Mouse (Mus musculus): ENCODE data around the gene Ikzf1. TPM values are rescaled to one million over a fixed set of nuclear protein-coding genes. Genes with fewer than 3 reads are reported as not detected.

Ikzf1 gene
- polyA plus RNA-seq (2016; fragmentation: Nextera tagmentation; extraction: Ambion mirVana): 2.2 and 3.2 TPM in 2 replicates

DNA sequence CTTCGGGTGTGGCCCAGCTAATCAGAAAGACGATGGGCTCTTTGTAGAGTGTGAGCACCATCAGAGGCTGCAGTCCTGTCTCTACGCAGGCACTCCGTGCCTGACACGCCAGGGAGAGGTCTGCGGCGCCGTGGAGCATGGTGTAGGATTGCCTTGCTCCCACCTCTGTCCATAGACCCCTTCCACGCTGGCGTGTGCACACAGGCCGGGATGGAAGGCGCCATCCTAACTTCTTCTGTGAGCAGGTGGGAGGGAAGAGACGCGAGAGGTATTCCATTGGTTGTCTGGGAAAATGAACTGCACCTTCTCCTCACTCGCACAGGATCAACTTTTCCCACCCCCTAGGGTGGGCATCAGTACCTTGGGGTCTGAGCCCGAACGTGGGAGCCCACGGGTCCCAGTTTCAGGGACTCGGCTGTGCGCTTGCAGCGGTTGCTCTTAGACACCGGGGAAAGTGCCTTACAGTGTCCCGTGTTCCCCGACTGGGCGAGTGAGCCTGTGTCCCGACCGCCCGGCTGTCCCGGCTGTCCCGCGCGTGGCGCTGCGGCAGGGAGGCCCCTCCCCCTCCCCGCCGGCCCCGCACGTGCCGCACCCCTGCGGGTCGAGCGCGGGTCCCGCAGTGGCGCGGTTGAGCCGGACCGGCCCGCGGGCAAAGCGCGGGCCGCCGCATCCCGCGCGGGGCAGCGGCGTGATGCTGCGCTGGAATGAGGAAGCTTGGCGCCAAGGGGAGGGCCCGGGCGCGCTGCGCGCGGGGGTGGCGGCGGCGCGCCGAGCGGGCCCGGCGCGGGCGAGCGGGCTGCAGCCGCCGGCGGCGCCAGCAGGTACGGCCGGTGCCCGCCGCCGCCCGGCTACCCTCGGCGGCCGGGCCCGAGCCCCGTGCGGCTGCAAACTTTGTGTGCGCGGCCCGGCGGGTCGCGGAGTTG lies at the start of gene Ikzf1:
Gene Ikzf1 (plus strand): TSS at position 74 of the 923 bp plus-strand sequence.
- DNase-seq (ENCODE audit: low spot score): peak; percentile 53
- Histone ChIP-seq H3K27ac (peak within 1 kb of the TSS; percentile 67), H3K4me3 (peak within 1 kb of the TSS; percentile 70), H3K27me3 (ENCODE audit: low read depth, poor library complexity, severe bottlenecking) (peaks cover 76% of the 10 kb centered on the region), H3K36me3 (no peaks in the 10 kb centered on the region), H3K4me1 (peaks cover 13% of the 10 kb centered on the region), H3K9me3 (replicated peaks) (no peaks in the 10 kb centered on the region)
- WGBS: 3% methylated on average over 84 of the region's 100 CpGs

GRCm38 (mm10) chr11:11644303-11644702 lies 40.5 kb upstream of the Ikzf1 start:
- no peak for DNase-seq (ENCODE audit: low spot score)
- no peak overlapping the region for H3K27ac ChIP-seq

GRCm38 (mm10) chr11:11656388-11656787 lies 28.4 kb upstream of the Ikzf1 start:
- Histone ChIP-seq H3K36me3 (no peaks in the 10 kb centered on the region), H3K27ac (no peak overlapping the region), H3K4me1 (0 out of 2 replicates have a peak, but pooled peaks cover 2% of the 10 kb centered on the region), H3K4me3 (no peak overlapping the region), H3K27me3 (ENCODE audit: low read depth, poor library complexity, severe bottlenecking) (no peaks in the 10 kb centered on the region), H3K9me3 (replicated peaks) (no peaks in the 10 kb centered on the region)
- no peak for DNase-seq (ENCODE audit: low spot score)
- WGBS: 81% methylated on average over 3 of the region's 3 CpGs

More at GRCm38 (mm10) chr11:11644303-11644702, 40.5 kb upstream of the Ikzf1 start:
- Histone ChIP-seq H3K4me1 (no peaks in the 10 kb centered on the region), H3K4me3 (no peak overlapping the region), H3K27me3 (ENCODE audit: low read depth, poor library complexity, severe bottlenecking) (no peaks in the 10 kb centered on the region), H3K9me3 (replicated peaks) (no peaks in the 10 kb centered on the region), H3K36me3 (no peaks in the 10 kb centered on the region)

GRCm38 (mm10) chr11:11656995-11657530 lies 27.7 kb upstream of the Ikzf1 start:
- Histone ChIP-seq H3K27me3 (ENCODE audit: low read depth, poor library complexity, severe bottlenecking) (no peaks in the 10 kb centered on the region), H3K4me3 (no peak overlapping the region), H3K4me1 (0 out of 2 replicates have a peak, but pooled peaks cover 2% of the 10 kb centered on the region), H3K36me3 (no peaks in the 10 kb centered on the region), H3K9me3 (replicated peaks) (no peaks in the 10 kb centered on the region), H3K27ac (no peak overlapping the region)
- no peak for DNase-seq (ENCODE audit: low spot score)
- WGBS: 63% methylated on average over 5 of the region's 5 CpGs

DNA sequence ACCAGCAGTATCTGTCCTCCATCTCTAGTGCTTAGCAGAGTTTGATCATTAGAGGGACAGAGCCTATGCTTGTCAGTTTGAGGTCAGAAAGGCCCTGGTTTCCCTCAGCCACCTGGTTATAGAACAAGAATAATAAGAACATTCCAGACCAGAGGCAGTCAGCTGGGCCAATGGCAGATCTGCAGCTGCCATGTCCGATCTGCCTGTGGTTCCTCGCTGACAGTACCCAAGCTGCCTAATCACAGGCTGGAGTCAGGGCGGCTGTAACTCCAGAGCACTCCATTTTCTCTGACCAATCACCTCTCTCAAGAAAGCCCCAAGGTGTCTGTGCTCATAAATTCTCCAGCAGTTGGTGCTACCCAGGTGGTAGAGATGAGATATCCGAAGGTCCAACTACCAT lies 27.2 kb upstream of the Ikzf1 start:
- Histone ChIP-seq H3K9me3 (replicated peaks) (no peaks in the 10 kb centered on the region), H3K27ac (no peak overlapping the region), H3K27me3 (ENCODE audit: low read depth, poor library complexity, severe bottlenecking) (no peaks in the 10 kb centered on the region), H3K4me1 (0 out of 2 replicates have a peak, but pooled peaks cover 2% of the 10 kb centered on the region), H3K36me3 (no peaks in the 10 kb centered on the region), H3K4me3 (no peak overlapping the region)
- 85% methylated on average over 4 of the region's 4 CpGs for WGBS
- DNase-seq (ENCODE audit: low spot score): no peak

- Histone ChIP-seq H3K9me3 (replicated peaks) (no peaks in the 10 kb centered on the region), H3K4me1 (0 out of 2 replicates have a peak, but pooled peaks cover 2% of the 10 kb centered on the region), H3K27ac (no peak overlapping the region), H3K4me3 (no peak overlapping the region), H3K27me3 (ENCODE audit: low read depth, poor library complexity, severe bottlenecking) (no peaks in the 10 kb centered on the region), H3K36me3 (no peaks in the 10 kb centered on the region)
- no peak for DNase-seq (ENCODE audit: low spot score)
- WGBS: 84% methylated on average over 4 of the region's 4 CpGs
Observed at GRCm38 (mm10) chr11:11658834-11659233, 26.0 kb upstream of the Ikzf1 start.

GRCm38 (mm10) chr11:11660651-11661050 lies 24.2 kb upstream of the Ikzf1 start:
- Histone ChIP-seq H3K36me3 (no peaks in the 10 kb centered on the region), H3K4me3 (no peak overlapping the region), H3K4me1 (0 out of 2 replicates have a peak, but pooled peaks cover 2% of the 10 kb centered on the region), H3K27ac (no peak overlapping the region), H3K27me3 (ENCODE audit: low read depth, poor library complexity, severe bottlenecking) (no peaks in the 10 kb centered on the region), H3K9me3 (replicated peaks) (no peaks in the 10 kb centered on the region)
- DNase-seq (ENCODE audit: low spot score): no peak
- WGBS: 88% methylated on average over 4 of the region's 4 CpGs

DNA sequence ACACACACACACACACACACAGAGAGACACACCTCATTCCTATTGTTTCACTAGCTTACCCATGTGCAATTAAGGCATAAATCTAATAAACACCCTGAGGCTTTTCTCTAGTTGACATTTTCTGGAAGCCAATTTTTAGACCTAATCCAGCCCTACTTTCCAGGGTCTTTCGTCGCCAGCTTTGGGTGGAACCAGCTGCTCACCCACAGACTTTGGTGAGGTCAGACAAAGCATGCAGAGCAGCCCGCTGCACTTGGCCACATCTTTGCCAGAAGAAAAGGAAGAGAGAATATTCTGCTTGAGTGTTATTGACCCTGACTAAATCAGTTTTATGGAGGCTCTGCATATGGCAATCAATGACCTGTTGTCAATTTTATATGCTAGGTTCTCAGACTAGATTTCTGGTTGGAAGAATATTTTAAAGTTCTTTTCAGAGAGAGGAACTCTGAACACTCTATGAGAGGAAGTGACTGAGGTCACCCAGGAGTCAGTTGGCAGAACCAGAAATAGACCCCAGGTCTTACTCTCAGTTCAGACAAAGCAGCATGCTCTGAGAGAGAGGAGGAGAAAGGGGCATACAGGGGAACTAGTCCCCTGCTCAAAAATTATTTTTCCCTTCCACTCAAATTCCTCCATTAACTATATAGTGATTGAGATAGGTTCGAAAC lies 17.4 kb upstream of the Ikzf1 start:
- H3K27ac ChIP-seq: no peak overlapping the region
- no peaks in the 10 kb centered on the region for H3K36me3 ChIP-seq
- WGBS: 90% methylated on average over 4 of the region's 4 CpGs
- no peaks in the 10 kb centered on the region for H3K27me3 ChIP-seq (ENCODE audit: low read depth, poor library complexity, severe bottlenecking)
- DNase-seq (ENCODE audit: low spot score): no peak
- no peak overlapping the region for H3K4me3 ChIP-seq
- no peaks in the 10 kb centered on the region for H3K4me1 ChIP-seq
- no peaks in the 10 kb centered on the region for H3K9me3 ChIP-seq (replicated peaks)

DNA sequence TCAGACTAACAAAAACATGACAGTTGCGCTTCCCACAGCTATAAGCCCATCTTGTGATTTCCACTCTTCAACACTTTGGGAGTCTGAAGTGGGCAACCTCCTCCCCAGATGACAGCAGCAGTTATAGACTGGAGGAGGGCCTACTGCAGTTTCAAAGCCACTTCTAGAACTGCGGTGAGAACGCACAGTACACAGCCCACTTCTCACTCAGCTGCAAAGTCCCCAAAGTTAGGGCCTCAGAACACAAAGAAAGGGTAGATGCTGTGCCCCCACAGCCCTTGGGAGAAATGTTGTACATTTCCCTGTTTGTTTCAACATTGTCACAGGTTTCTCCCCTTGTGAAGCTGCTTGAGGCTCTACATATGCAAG lies 16.9 kb upstream of the Ikzf1 start:
- Histone ChIP-seq H3K27me3 (ENCODE audit: low read depth, poor library complexity, severe bottlenecking) (no peaks in the 10 kb centered on the region), H3K36me3 (no peaks in the 10 kb centered on the region), H3K4me3 (no peak overlapping the region), H3K4me1 (no peaks in the 10 kb centered on the region), H3K9me3 (replicated peaks) (no peaks in the 10 kb centered on the region), H3K27ac (no peak overlapping the region)
- 94% methylated on average over 3 of the region's 3 CpGs for WGBS
- no peak for DNase-seq (ENCODE audit: low spot score)

- Histone ChIP-seq H3K36me3 (no peaks in the 10 kb centered on the region), H3K27ac (no peak overlapping the region), H3K4me3 (no peak overlapping the region), H3K4me1 (no peaks in the 10 kb centered on the region), H3K9me3 (replicated peaks) (no peaks in the 10 kb centered on the region), H3K27me3 (ENCODE audit: low read depth, poor library complexity, severe bottlenecking) (no peaks in the 10 kb centered on the region)
- 76% methylated on average over 4 of the region's 4 CpGs for WGBS
- no peak for DNase-seq (ENCODE audit: low spot score)
Observed at GRCm38 (mm10) chr11:11672974-11673373, 11.8 kb upstream of the Ikzf1 start.

DNA sequence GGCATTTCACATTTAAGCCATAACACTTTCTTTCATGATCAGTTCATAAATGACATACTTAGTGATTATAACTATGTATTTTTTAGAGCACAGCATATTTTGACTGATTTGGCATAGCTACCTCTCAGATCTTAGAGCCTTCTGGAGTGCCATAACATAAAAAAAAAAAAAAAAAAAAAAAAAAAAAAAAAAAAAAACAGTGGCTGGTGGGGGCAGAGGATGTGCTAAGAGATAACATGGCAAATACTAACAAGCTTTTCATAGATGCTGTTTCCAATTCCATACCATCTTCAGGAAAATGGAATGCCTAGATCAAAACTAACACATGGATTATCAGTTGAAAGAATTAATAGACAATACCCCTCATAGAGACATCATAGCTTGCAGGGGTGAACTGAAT lies 9.7 kb upstream of the Ikzf1 start:
- H3K27me3 ChIP-seq (ENCODE audit: low read depth, poor library complexity, severe bottlenecking): 0 out of 2 replicates have a peak, but pooled peaks cover 5% of the 10 kb centered on the region
- no peaks in the 10 kb centered on the region for H3K9me3 ChIP-seq (replicated peaks)
- no peak overlapping the region for H3K4me3 ChIP-seq
- no peaks in the 10 kb centered on the region for H3K4me1 ChIP-seq
- DNase-seq (ENCODE audit: low spot score): no peak
- H3K27ac ChIP-seq: no peak overlapping the region
- H3K36me3 ChIP-seq: no peaks in the 10 kb centered on the region

DNA sequence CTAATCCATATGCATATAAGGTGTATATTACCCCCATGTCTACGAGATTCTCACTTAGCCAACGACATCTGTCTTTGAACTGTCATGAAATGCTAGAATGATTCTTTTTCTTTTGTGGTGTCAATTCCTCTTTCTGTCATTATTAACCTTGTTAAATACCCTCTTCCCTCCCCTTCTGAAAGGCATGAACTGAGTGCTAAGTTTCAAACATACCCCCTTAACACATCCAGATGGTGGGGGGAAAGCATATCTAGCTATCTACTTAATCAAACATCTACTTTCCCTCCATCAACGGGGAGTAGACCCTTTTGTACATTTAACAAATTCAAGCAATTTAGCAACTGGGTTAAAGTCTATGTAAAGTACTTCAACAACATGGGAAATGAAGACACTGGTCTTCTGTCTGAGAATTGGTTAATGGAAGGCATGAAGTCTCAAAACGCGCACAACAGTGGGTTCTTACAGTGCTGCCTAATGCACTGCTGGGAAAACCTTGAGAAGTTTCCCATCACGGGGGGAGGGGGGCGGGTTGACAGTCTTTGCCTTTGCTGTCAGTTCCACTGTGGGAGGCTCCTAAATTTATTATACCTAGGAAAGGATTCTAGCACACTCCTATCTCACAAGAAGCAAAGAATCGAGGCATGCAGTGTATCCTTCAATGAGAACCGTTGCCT lies 8.6 kb upstream of the Ikzf1 start:
- H3K27me3 ChIP-seq (ENCODE audit: low read depth, poor library complexity, severe bottlenecking): 0 out of 2 replicates have a peak, but pooled peaks cover 5% of the 10 kb centered on the region
- H3K36me3 ChIP-seq: no peaks in the 10 kb centered on the region
- DNase-seq (ENCODE audit: low spot score): no peak
- H3K4me3 ChIP-seq: no peak overlapping the region
- no peaks in the 10 kb centered on the region for H3K9me3 ChIP-seq (replicated peaks)
- whole genome bisulfite sequencing: 91% methylated on average over 9 of the region's 9 CpGs
- H3K4me1 ChIP-seq: no peaks in the 10 kb centered on the region
- H3K27ac ChIP-seq: no peak overlapping the region

Data from limb, embryonic 10.5 days (tissue).